Comparison of ENCODE assay signal across 12 mouse cellular contexts in genomic region chr16:21165343-21166220, GRCm38 (mm10). TPM values are rescaled to one million over a fixed set of nuclear protein-coding genes. Genes with fewer than 3 reads are reported as not detected.
DNase-seq lines count a peak whose midpoint lies in the region; ATAC-seq and TF ChIP-seq lines count a peak whose summit lies in the region.
"Not testable (repeated sequence)": the region's sequence is repeated elsewhere in the genome, so short reads cannot be mapped to it uniquely, and the experiment has no call there.
"Had no signal": no experiment of that assay in that cellular context is flagged by ENCODE, and none has a peak within 500 bp of the region (broad histone marks: within the 10 kb centered on the region; RNA-seq: fewer than 3 reads in every experiment).

No protein-coding gene starts in this region.

- H3K27ac ChIP-seq in hindbrain, postnatal 0 days; neural tube, embryonic 11.5 days (ENCODE audit: low read depth, low read length); thymus, adult 2 months (ENCODE audit: control insufficient read depth, insufficient read depth, low read length): not testable (repeated sequence)

- H3K4me1 ChIP-seq in hindbrain, postnatal 0 days (ENCODE audit: insufficient read depth, low read length); neural tube, embryonic 11.5 days (ENCODE audit: control insufficient read depth, insufficient read depth, low read length); thymus, adult 2 months (replicated peaks; ENCODE audit: control insufficient read depth, insufficient read depth, low read length): not testable (repeated sequence)

- not testable (repeated sequence) for H3K4me3 ChIP-seq in hindbrain, postnatal 0 days (ENCODE audit: low read length); neural tube, embryonic 11.5 days (ENCODE audit: low read depth, low read length); thymus, adult 2 months (ENCODE audit: control insufficient read depth, insufficient read depth, low read length)

- peak; percentile 12 for DNase-seq in A20 (ENCODE audit: low read depth, low spot score)
- DNase-seq in embryo, embryonic 11 days = peak; percentile 33
- not testable (repeated sequence) for DNase-seq in hindbrain, postnatal 0 days (ENCODE audit: low spot score); neural tube, embryonic 11.5 days (ENCODE audit: low spot score)
- peak; percentile 10 to 21 for DNase-seq in kidney, postnatal 4 days
- DNase-seq in thymus, adult 2 months = peak; percentile 24

- not testable (repeated sequence) for H3K9me3 ChIP-seq in hindbrain, postnatal 0 days (ENCODE audit: low read length); neural tube, embryonic 11.5 days (ENCODE audit: control insufficient read depth, low read length)

- H3K36me3 ChIP-seq in hindbrain, postnatal 0 days (ENCODE audit: insufficient read depth, low read length); neural tube, embryonic 11.5 days (ENCODE audit: control insufficient read depth, insufficient read depth, low read length); thymus, adult 2 months (ENCODE audit: control insufficient read depth, insufficient read depth, low read length): not testable (repeated sequence)

- 0 out of 2 replicates have a peak, but pooled peaks have one; percentile 25 for TF ChIP-seq CTCF in hindbrain, postnatal 0 days (IDR thresholded peaks at IDR 0.05; ENCODE audit: low read depth)
- TF ChIP-seq CTCF in thymus, adult 2 months (IDR thresholded peaks at IDR 0.05; ENCODE audit: borderline replicate concordance, control insufficient read depth, extremely low read depth, insufficient read depth, low read length, poor library complexity) = not testable (repeated sequence)

- 15% methylated on average over 17 of the region's 19 CpGs for whole genome bisulfite sequencing in hindbrain, postnatal 0 days
- 23% methylated on average over 17 of the region's 19 CpGs for WGBS in neural tube, embryonic 11.5 days
- WGBS in thymus, adult 2 months = 20% methylated on average over 18 of the region's 19 CpGs

- TF ChIP-seq POLR2A in thymus, adult 2 months (IDR thresholded peaks at IDR 0.05; ENCODE audit: control insufficient read depth, extremely low read depth, insufficient read depth, low read length, poor library complexity) = not testable (repeated sequence)

- not testable (repeated sequence) for H3K4me2 ChIP-seq in hindbrain, postnatal 0 days (ENCODE audit: low read depth, low read length); neural tube, embryonic 11.5 days (ENCODE audit: low read depth)

- ATAC-seq in granulocyte monocyte progenitor cell, adult 5-6 weeks (replicated peaks; ENCODE audit: poor library complexity, severe bottlenecking) = peak; percentile 96
- peak; percentile 79 for ATAC-seq in hindbrain, postnatal 0 days
- ATAC-seq in megakaryocyte, adult 5-6 weeks (ENCODE audit: poor library complexity, severe bottlenecking) = peak; percentile 97
- ATAC-seq in neural tube, embryonic 11.5 days (ENCODE audit: insufficient read depth, low FRiP score, low TSS enrichment) = peak; percentile 55

- not testable (repeated sequence) for H3K27me3 ChIP-seq in hindbrain, postnatal 0 days (ENCODE audit: insufficient read depth, low read length); neural tube, embryonic 11.5 days (ENCODE audit: control insufficient read depth, insufficient read depth, low read length); thymus, adult 2 months (ENCODE audit: control insufficient read depth, insufficient read depth, low read length)

- not testable (repeated sequence) for H3K9ac ChIP-seq in hindbrain, postnatal 0 days (replicated peaks; ENCODE audit: low read length); neural tube, embryonic 11.5 days (ENCODE audit: low read length)

RNA-seq across cellular contexts. Expression of gene Teddm3, which starts 11.8 kb away (rescaled TPM):
- total RNA-seq in granulocyte monocyte progenitor cell, adult 5-6 weeks (2014; fragmentation: Nextera tagmentation) = not detected in 2 replicates
- total RNA-seq in granulocyte monocyte progenitor cell, adult 5-6 weeks (2017) = not detected in 2 replicates
- 0.10 and 0.43 TPM in 2 replicates for total RNA-seq in hindbrain, postnatal 0 days (2014; rRNA removed)
- 0.23 and 0.33 TPM in 2 replicates for polyA plus RNA-seq in hindbrain, postnatal 0 days (2015; fragmentation: Nextera tagmentation; extraction: Ambion mirVana)
- not detected in 2 replicates for total RNA-seq in megakaryocyte, adult 5-6 weeks (2015)
- total RNA-seq in megakaryocyte, adult 5-6 weeks (2017) = not detected in 2 replicates
- polyA plus RNA-seq in neural tube, embryonic 11.5 days (2014; fragmentation: Nextera tagmentation; extraction: Ambion mirVana) = not detected in 2 replicates
- 0.45 and 0.59 TPM in 2 replicates for polyA plus RNA-seq in thymus, adult 2 months (2012; rRNA removed)
- total RNA-seq: gastrocnemius, postnatal 14 days; MEL had no signal
- polyA plus RNA-seq: heart, embryonic 15.5 days; liver, embryonic 14.5 days had no signal

RNA-seq across cellular contexts. Expression of gene Ephb3, which starts 39.0 kb away (rescaled TPM):
- not detected in 2 replicates for total RNA-seq in granulocyte monocyte progenitor cell, adult 5-6 weeks (2014; fragmentation: Nextera tagmentation)
- total RNA-seq in granulocyte monocyte progenitor cell, adult 5-6 weeks (2017) = not detected in 2 replicates
- 21.4 and 22.3 TPM in 2 replicates for total RNA-seq in hindbrain, postnatal 0 days (2014; rRNA removed)
- 8.3 and 8.6 TPM in 2 replicates for polyA plus RNA-seq in hindbrain, postnatal 0 days (2015; fragmentation: Nextera tagmentation; extraction: Ambion mirVana)
- total RNA-seq in megakaryocyte, adult 5-6 weeks (2015) = not detected in 2 replicates
- total RNA-seq in megakaryocyte, adult 5-6 weeks (2017) = 0.16 TPM in 1 of 2 replicates, not detected in the other
- 15.1 and 15.5 TPM in 2 replicates for polyA plus RNA-seq in neural tube, embryonic 11.5 days (2014; fragmentation: Nextera tagmentation; extraction: Ambion mirVana)
- 3.3 and 3.8 TPM in 2 replicates for polyA plus RNA-seq in thymus, adult 2 months (2012; rRNA removed)

Comparison
In these comparisons a context has a peak if more than half of its experiments do, and no peak if none do; other contexts are left out.
1. RNA of gene Ephb3, which starts 39.0 kb away (total RNA-seq): 21.4 to 22.3 TPM in hindbrain, postnatal 0 days; not detected in granulocyte monocyte progenitor cell, adult 5-6 weeks and 0.16 TPM in megakaryocyte, adult 5-6 weeks; every median in the first group is over 10 times any median in the second.
2. Peak in every context shown above with its lines, with median percentiles within 50 percentile points of each other: ATAC-seq.